Mouse (Mus musculus) heart, embryonic 14.5 days (tissue): ENCODE measurements around the gene Nme7. TPM values are rescaled to one million over a fixed set of nuclear protein-coding genes. Genes with fewer than 3 reads are reported as not detected.
A peak's percentile ranks its signal among the peaks of the same experiment; 100 is the strongest.

Source experiments
- ATAC-seq: fragments of 200-750 bp; cut with Nextera tagmentation; 2 replicates; pipeline ENCODE4 v1.8.0; 2017; ENCODE audit warnings: low read depth, moderate TSS enrichment; ENCODE audit not compliant: insufficient number of reproducible peaks, insufficient read depth, low FRiP score
- H3K27ac ChIP-seq, 2 experiments: fragments of 200-500 bp in 1 of 2; fragments of 300-500 bp in 1 of 2; sonication (generic) in 1 of 2; replicated peaks in 1 of 2; 2 replicates each; pipeline ENCODE4 v1.5.1; 2012 to 2014; ENCODE audit warnings: low read depth in 2 of 2, low read length in 2 of 2, control low read depth in 1 of 2, mild to moderate bottlenecking in 1 of 2, mixed read lengths in 1 of 2; ENCODE audit not compliant: control insufficient read depth in 1 of 2, insufficient read depth in 1 of 2
- H3K27me3 ChIP-seq: fragments of 300-500 bp; sonication (generic); 2 replicates; pipeline ENCODE4 v1.6.1; 2014; ENCODE audit warnings: mild to moderate bottlenecking, low read length, control low read depth; ENCODE audit not compliant: control insufficient read depth, insufficient read depth
- H3K36me3 ChIP-seq: fragments of 300-500 bp; sonication (generic); 2 replicates; pipeline ENCODE4 v1.6.1; 2014; ENCODE audit warnings: mild to moderate bottlenecking, control low read depth, low read length, mixed read lengths; ENCODE audit not compliant: control insufficient read depth, insufficient read depth
- H3K4me1 ChIP-seq, 2 experiments: fragments of 200-500 bp in 1 of 2; fragments of 300-500 bp in 1 of 2; sonication (generic) in 1 of 2; 2 replicates each; pipeline ENCODE4 v1.6.1; 2012 to 2014; ENCODE audit warnings: low read length in 2 of 2, control low read depth in 1 of 2, mixed read lengths in 1 of 2; ENCODE audit not compliant: control insufficient read depth in 2 of 2, insufficient read depth in 2 of 2
- H3K4me2 ChIP-seq: fragments of 300-500 bp; sonication (generic); 2 replicates; pipeline ENCODE4 v1.6.1; 2014; ENCODE audit warnings: mild to moderate bottlenecking, low read length
- H3K4me3 ChIP-seq, 2 experiments: fragments of 200-500 bp in 1 of 2; fragments of 300-500 bp in 1 of 2; sonication (generic) in 1 of 2; 2 replicates each; pipeline ENCODE4 v1.5.1; 2012 to 2014; ENCODE audit warnings: low read length in 2 of 2, mild to moderate bottlenecking in 2 of 2, control low read depth in 1 of 2, low read depth in 1 of 2, moderate library complexity in 1 of 2; ENCODE audit not compliant: control insufficient read depth in 1 of 2, insufficient read depth in 1 of 2
- H3K9ac ChIP-seq: fragments of 300-500 bp; sonication (generic); 2 replicates; pipeline ENCODE4 v1.6.1; 2014; ENCODE audit warnings: mild to moderate bottlenecking, low read length
- H3K9me3 ChIP-seq: fragments of 300-500 bp; sonication (generic); 2 replicates; pipeline ENCODE4 v1.6.1; 2016; ENCODE audit warnings: low read length, control low read depth; ENCODE audit not compliant: control insufficient read depth
- WGBS: fragments of 180-500 bp; shearing (Covaris S2); extraction: QIAGEN DNeasy Blood & Tissue Kit; methylation state at CpG from one replicate; pipeline ENCODE4 v1.1.7; 2014; 5-methylcytosine and 5-hydroxymethylcytosine counted together
- polyA plus RNA-seq: library from polyadenylated mRNA; unstranded; fragments of >200 nt; fragmentation: Nextera tagmentation; extraction: Ambion mirVana; gene quantifications from 2 replicates; pipeline ENCODE4 v1.2.1, GENCODE M21; 2014

The Nme7 gene
- polyA plus RNA-seq, 1 experiment from 2014 or later: 19.4 TPM

DNA sequence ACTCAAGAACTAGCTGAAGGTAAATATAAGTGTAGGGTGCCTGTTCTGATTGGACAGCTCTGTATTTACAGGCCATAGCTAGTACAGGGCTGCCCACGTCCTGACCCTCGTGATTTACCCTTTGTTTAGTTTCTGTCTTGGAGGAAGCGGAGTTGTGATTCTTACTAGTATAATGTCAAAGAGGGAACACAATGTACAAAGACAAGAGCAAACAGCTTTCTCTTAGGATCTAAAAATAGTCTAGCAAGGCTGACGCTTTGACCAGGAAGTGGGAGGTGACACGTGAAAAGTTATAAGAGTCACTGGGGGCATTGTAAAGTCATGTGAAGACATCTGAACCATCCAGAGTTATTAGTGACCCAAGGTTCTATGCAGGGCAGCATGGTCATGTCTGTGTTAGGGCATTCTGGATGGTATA is 101.5 kb downstream of the Nme7 start:
- no peaks in the 10 kb centered on the region for H3K36me3 ChIP-seq
- H3K4me3 ChIP-seq: no peak overlapping the region; a peak in 1 of 4 replicates
- peak overlapping the region; percentile 54 for H3K4me2 ChIP-seq
- H3K9me3 ChIP-seq: 0 out of 2 replicates have a peak, but pooled peaks cover 5% of the 10 kb centered on the region
- ATAC-seq: 0 out of 2 replicates have a peak, but pooled peaks have one; percentile 26
- H3K27ac ChIP-seq: peak overlapping the region; percentile 82 to 84
- 13% methylated on average over 5 of the region's 5 CpGs for WGBS
- H3K27me3 ChIP-seq: no peaks in the 10 kb centered on the region
- peak overlapping the region; percentile 50 for H3K9ac ChIP-seq
- peaks cover 2 to 12% of the 10 kb centered on the region in 2 experiments; a peak in 2 of 4 replicates for H3K4me1 ChIP-seq

GRCm38 (mm10) chr1:164406506-164406905 is 102.6 kb downstream of the Nme7 start:
- H3K27ac ChIP-seq: no peak overlapping the region
- no peak overlapping the region for H3K9ac ChIP-seq
- 0 out of 2 replicates have a peak, but pooled peaks cover 5% of the 10 kb centered on the region for H3K9me3 ChIP-seq
- no peak overlapping the region for H3K4me3 ChIP-seq
- no peaks in the 10 kb centered on the region for H3K27me3 ChIP-seq
- WGBS: 68% methylated on average over 5 of the region's 5 CpGs
- H3K4me2 ChIP-seq: no peak overlapping the region
- ATAC-seq: no peak
- H3K4me1 ChIP-seq: peaks cover 2 to 12% of the 10 kb centered on the region in 2 experiments; a peak in 2 of 4 replicates
- no peaks in the 10 kb centered on the region for H3K36me3 ChIP-seq

DNA sequence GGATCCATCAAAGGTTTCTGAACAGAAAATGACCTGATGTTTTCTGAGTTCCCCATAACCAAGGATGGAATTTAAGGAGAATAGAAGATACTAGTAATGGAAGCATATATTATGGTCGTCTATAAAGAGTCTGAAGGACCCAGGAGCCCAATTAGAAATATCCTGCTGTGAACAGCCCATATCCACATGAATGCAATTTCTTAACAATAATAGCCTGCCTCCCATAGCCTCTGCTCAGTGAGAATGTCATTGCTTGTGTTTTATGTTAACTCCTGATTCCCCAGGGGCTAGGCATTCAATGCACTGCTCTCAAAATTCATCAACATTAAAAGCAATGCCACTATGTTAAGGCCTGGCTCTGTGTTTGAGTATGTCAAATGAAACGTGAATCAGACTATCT is 104.7 kb downstream of the Nme7 start:
- H3K9me3 ChIP-seq: no peaks in the 10 kb centered on the region
- H3K27ac ChIP-seq: no peak overlapping the region
- H3K36me3 ChIP-seq: no peaks in the 10 kb centered on the region
- H3K4me3 ChIP-seq: no peak overlapping the region
- H3K4me2 ChIP-seq: no peak overlapping the region
- ATAC-seq: no peak
- no peak overlapping the region for H3K9ac ChIP-seq
- 69% methylated on average over 2 of the region's 2 CpGs for WGBS
- no peaks in the 10 kb centered on the region for H3K27me3 ChIP-seq
- H3K4me1 ChIP-seq: peaks cover 2 to 12% of the 10 kb centered on the region in 2 experiments; a peak in 2 of 4 replicates

GRCm38 (mm10) chr1:164411306-164411705 is 107.4 kb downstream of the Nme7 start:
- Histone ChIP-seq H3K36me3 (no peaks in the 10 kb centered on the region), H3K27me3 (no peaks in the 10 kb centered on the region), H3K27ac (no peak overlapping the region), H3K9ac (no peak overlapping the region), H3K4me2 (no peak overlapping the region), H3K4me3 (no peak overlapping the region), H3K4me1 (no peaks in the 10 kb centered on the region), H3K9me3 (no peaks in the 10 kb centered on the region)
- WGBS: 89% methylated on average over 7 of the region's 7 CpGs
- no peak for ATAC-seq

- Histone ChIP-seq H3K9me3 (no peaks in the 10 kb centered on the region), H3K27ac (no peak overlapping the region), H3K9ac (no peak overlapping the region), H3K4me1 (peaks cover 0 to 4% of the 10 kb centered on the region in 2 experiments; a peak in 2 of 4 replicates), H3K4me2 (no peak overlapping the region), H3K27me3 (no peaks in the 10 kb centered on the region), H3K4me3 (no peak overlapping the region), H3K36me3 (no peaks in the 10 kb centered on the region)
- no peak for ATAC-seq
- WGBS: 80% methylated on average over 9 of the region's 9 CpGs
Measured at GRCm38 (mm10) chr1:164412906-164413305, 109.0 kb downstream of the Nme7 start.

DNA sequence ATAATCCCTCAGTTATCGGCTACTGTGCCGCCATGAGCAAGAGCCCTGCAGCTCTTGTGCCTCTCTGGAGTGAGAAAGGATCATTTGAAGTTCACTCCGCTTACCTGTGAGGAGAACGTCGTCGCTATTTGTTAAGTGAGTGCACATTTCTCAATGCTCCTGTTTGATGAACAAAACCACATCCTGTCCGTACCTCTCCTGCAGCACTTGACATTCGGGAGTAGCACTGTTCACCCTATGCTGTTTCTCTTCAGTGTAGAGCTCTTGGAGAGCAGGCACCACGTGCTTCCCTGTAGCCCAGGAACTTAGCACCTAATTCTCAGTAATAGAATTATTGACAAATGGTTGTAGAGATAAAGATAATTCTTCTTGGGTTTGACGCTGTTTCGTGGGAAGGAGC is 109.7 kb downstream of the Nme7 start:
- H3K9me3 ChIP-seq: no peaks in the 10 kb centered on the region
- H3K27ac ChIP-seq: no peak overlapping the region
- H3K4me1 ChIP-seq: peaks cover 0 to 4% of the 10 kb centered on the region in 2 experiments; a peak in 2 of 4 replicates
- H3K27me3 ChIP-seq: no peaks in the 10 kb centered on the region
- no peak overlapping the region for H3K9ac ChIP-seq
- no peak overlapping the region for H3K4me2 ChIP-seq
- no peaks in the 10 kb centered on the region for H3K36me3 ChIP-seq
- H3K4me3 ChIP-seq: no peak overlapping the region
- WGBS: 84% methylated on average over 11 of the region's 11 CpGs
- no peak for ATAC-seq

DNA sequence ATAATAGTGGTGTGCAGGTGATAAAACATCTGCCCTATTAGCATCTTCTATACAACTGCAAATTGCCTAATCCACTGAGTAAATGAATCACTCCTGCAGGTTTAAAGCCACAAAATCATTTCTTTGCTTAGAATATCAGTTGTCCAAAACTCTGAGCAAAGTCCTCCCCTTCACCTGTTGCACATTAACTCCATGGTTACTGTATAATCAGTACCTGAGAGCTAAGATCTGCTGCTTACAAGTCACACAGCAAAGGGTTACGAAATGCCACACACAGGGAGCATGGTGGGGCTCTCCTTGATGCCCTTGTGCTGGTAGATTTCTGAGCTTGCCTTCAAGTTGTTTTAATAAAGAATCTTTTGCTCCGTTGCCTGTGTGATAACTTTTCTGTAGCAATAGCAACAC is 111.4 kb downstream of the Nme7 start:
- H3K9ac ChIP-seq: no peak overlapping the region
- H3K9me3 ChIP-seq: no peaks in the 10 kb centered on the region
- H3K27me3 ChIP-seq: no peaks in the 10 kb centered on the region
- no peaks in the 10 kb centered on the region for H3K36me3 ChIP-seq
- H3K4me3 ChIP-seq: no peak overlapping the region
- no peak for ATAC-seq
- H3K4me1 ChIP-seq: peaks cover 0 to 4% of the 10 kb centered on the region in 2 experiments; a peak in 2 of 4 replicates
- H3K27ac ChIP-seq: no peak overlapping the region
- WGBS: 78% methylated on average over 2 of the region's 2 CpGs
- H3K4me2 ChIP-seq: no peak overlapping the region
